Mouse (Mus musculus): ENCODE measurements around the gene Apopt1.

Gene Apopt1

GRCm38 (mm10) chr12:111705186-111705973 is 7.7 kb upstream of the Apopt1 start:
- 63% methylated on average over 15 of the region's 15 CpGs for WGBS

GRCm38 (mm10) chr12:111708181-111708580 is 4.9 kb upstream of the Apopt1 start:
- WGBS = 35% methylated on average over 4 of the region's 4 CpGs

GRCm38 (mm10) chr12:111710091-111710490 is 3.0 kb upstream of the Apopt1 start:
- WGBS = 81% methylated on average over 10 of the region's 10 CpGs

- 1% methylated on average over 33 of the region's 33 CpGs for WGBS
Observed at GRCm38 (mm10) chr12:111712476-111712875, 585 bp upstream of the Apopt1 start.

- WGBS = 62% methylated on average over 6 of the region's 6 CpGs
Observed at GRCm38 (mm10) chr12:111713880-111714279, 819 bp downstream of the Apopt1 start.

GRCm38 (mm10) chr12:111716505-111716904 is 3.4 kb downstream of the Apopt1 start:
- 95% methylated on average over 7 of the region's 7 CpGs for WGBS

GRCm38 (mm10) chr12:111718656-111719055 is 5.6 kb downstream of the Apopt1 start:
- whole genome bisulfite sequencing = 22% methylated on average over 8 of the region's 8 CpGs

GRCm38 (mm10) chr12:111720222-111720621 is 7.2 kb downstream of the Apopt1 start:
- WGBS = 83% methylated on average over 4 of the region's 4 CpGs

GRCm38 (mm10) chr12:111722654-111723053 is 9.6 kb downstream of the Apopt1 start:
- 70% methylated on average over 9 of the region's 9 CpGs for WGBS

GRCm38 (mm10) chr12:111724638-111725337 is 11.7 kb downstream of the Apopt1 start:
- WGBS = 44% methylated on average over 6 of the region's 6 CpGs

- WGBS = 30% methylated on average over 12 of the region's 12 CpGs
Observed at GRCm38 (mm10) chr12:111725338-111726121, 12.5 kb downstream of the Apopt1 start.

- 26% methylated on average over 4 of the region's 4 CpGs for WGBS
Observed at GRCm38 (mm10) chr12:111726122-111726463, 13.0 kb downstream of the Apopt1 start.

- WGBS = 93% methylated on average over 1 of the region's 1 CpGs
Observed at GRCm38 (mm10) chr12:111727956-111728355, 14.9 kb downstream of the Apopt1 start.

- 24% methylated on average over 30 of the region's 30 CpGs for WGBS
Observed at GRCm38 (mm10) chr12:111731822-111732807, 19.1 kb downstream of the Apopt1 start.

GRCm38 (mm10) chr12:111732921-111733320 is 19.9 kb downstream of the Apopt1 start:
- 44% methylated on average over 5 of the region's 5 CpGs for WGBS

GRCm38 (mm10) chr12:111734912-111735311 is 21.9 kb downstream of the Apopt1 start:
- WGBS = 79% methylated on average over 3 of the region's 3 CpGs

GRCm38 (mm10) chr12:111736676-111737075 is 23.6 kb downstream of the Apopt1 start:
- WGBS = 87% methylated on average over 8 of the region's 8 CpGs

GRCm38 (mm10) chr12:111737370-111737769 is 24.3 kb downstream of the Apopt1 start:
- 80% methylated on average over 9 of the region's 9 CpGs for WGBS

GRCm38 (mm10) chr12:111738754-111739153 is 25.7 kb downstream of the Apopt1 start:
- WGBS = 16% methylated on average over 3 of the region's 3 CpGs

GRCm38 (mm10) chr12:111741338-111741737 is 28.3 kb downstream of the Apopt1 start:
- 94% methylated on average over 8 of the region's 8 CpGs for WGBS

- 62% methylated on average over 2 of the region's 2 CpGs for WGBS
Observed at GRCm38 (mm10) chr12:111743419-111743818, 30.4 kb downstream of the Apopt1 start.
